14 mouse cellular contexts compared by ENCODE assay signal in genomic region chr2:93772765-93773085, GRCm38 (mm10). TPM values are rescaled to one million over a fixed set of nuclear protein-coding genes. Genes with fewer than 3 reads are reported as not detected.
DNase-seq lines count a peak whose midpoint lies in the region; ATAC-seq and TF ChIP-seq lines count a peak whose summit lies in the region.
"Had no signal": no experiment of that assay in that cellular context is flagged by ENCODE, and none has a peak within 500 bp of the region (broad histone marks: within the 10 kb centered on the region; RNA-seq: fewer than 3 reads in every experiment).

No protein-coding gene starts in this region.

- DNase-seq in kidney, adult 2 months, result no peak
- DNase-seq in embryonic facial prominence, embryonic 10.5 days (ENCODE audit: low spot score), result no peak
- DNase-seq in limb, embryonic 11.5 days (ENCODE audit: low spot score), result no peak
- DNase-seq in thymus, postnatal 25 days, result no peak
- DNase-seq: adrenal gland, adult 2 months; B cell, adult 2 months; cerebellum, adult 9-10 months; lung, postnatal 4 days had no signal

- 40% methylated on average over 4 of the region's 4 CpGs for WGBS in forebrain, embryonic 12.5 days
- 43% methylated on average over 4 of the region's 4 CpGs for WGBS in forebrain, embryonic 13.5 days
- 37% methylated on average over 4 of the region's 4 CpGs for WGBS in kidney, embryonic 15.5 days
- 39% methylated on average over 4 of the region's 4 CpGs for WGBS in kidney, adult 2 months
- 38% methylated on average over 4 of the region's 4 CpGs for WGBS in embryonic facial prominence, embryonic 10.5 days
- 7% methylated on average over 4 of the region's 4 CpGs for WGBS in limb, embryonic 11.5 days

- TF ChIP-seq CTCF in kidney, adult 2 months (conservative IDR thresholded peaks at IDR 0.05; ENCODE audit: insufficient read depth, insufficient read length, low read depth, low read length), result no peak

- H3K9ac ChIP-seq in forebrain, embryonic 12.5 days, result no peak overlapping the region
- H3K9ac ChIP-seq in forebrain, embryonic 13.5 days, result no peak overlapping the region
- H3K9ac ChIP-seq in kidney, embryonic 15.5 days, result no peak overlapping the region
- no peak overlapping the region for H3K9ac ChIP-seq in limb, embryonic 11.5 days (ENCODE audit: low read length)
- H3K9ac ChIP-seq: liver, embryonic 12.5 days; neural tube, embryonic 12.5 days had no signal

- 0 out of 2 replicates have a peak overlapping the region, but pooled peaks have one; percentile 26 for H3K27ac ChIP-seq in forebrain, embryonic 12.5 days
- H3K27ac ChIP-seq in forebrain, embryonic 13.5 days, result no peak overlapping the region
- H3K27ac ChIP-seq in kidney, embryonic 15.5 days, result peak overlapping the region; percentile 62
- H3K27ac ChIP-seq in kidney, adult 2 months (ENCODE audit: insufficient read depth, low read depth, low read length), result no peak overlapping the region
- H3K27ac ChIP-seq in embryonic facial prominence, embryonic 10.5 days (replicated peaks), result peak overlapping the region; percentile 80
- H3K27ac ChIP-seq in limb, embryonic 11.5 days (replicated peaks; ENCODE audit: low read depth, low read length), result peak overlapping the region; percentile 70
- H3K27ac ChIP-seq: liver, embryonic 12.5 days; neural tube, embryonic 12.5 days had no signal

- H3K4me2 ChIP-seq in forebrain, embryonic 12.5 days, result no peak overlapping the region
- no peak overlapping the region for H3K4me2 ChIP-seq in forebrain, embryonic 13.5 days
- H3K4me2 ChIP-seq in kidney, embryonic 15.5 days, result no peak overlapping the region
- H3K4me2 ChIP-seq in limb, embryonic 11.5 days (ENCODE audit: low read depth, severe bottlenecking), result no peak overlapping the region
- H3K4me2 ChIP-seq: liver, embryonic 12.5 days; neural tube, embryonic 12.5 days had no signal

- ATAC-seq in forebrain, embryonic 12.5 days (ENCODE audit: low FRiP score), result no peak
- ATAC-seq in forebrain, embryonic 13.5 days, result no peak
- ATAC-seq in kidney, embryonic 15.5 days (replicated peaks; ENCODE audit: low FRiP score), result no peak
- ATAC-seq in limb, embryonic 11.5 days (ENCODE audit: insufficient number of reproducible peaks, low FRiP score, low TSS enrichment, low read depth), result no peak; the same call in 1 of the 2 replicates
- ATAC-seq in megakaryocyte progenitor cell, adult 5-6 weeks (replicated peaks; ENCODE audit: poor library complexity), result no peak
- ATAC-seq: liver, embryonic 12.5 days had no signal

- no peak overlapping the region for H3K4me3 ChIP-seq in forebrain, embryonic 12.5 days (replicated peaks)
- no peak overlapping the region for H3K4me3 ChIP-seq in forebrain, embryonic 13.5 days
- H3K4me3 ChIP-seq in kidney, embryonic 15.5 days (replicated peaks), result no peak overlapping the region
- H3K4me3 ChIP-seq in kidney, adult 2 months (ENCODE audit: insufficient read depth, low read depth, low read length), result no peak overlapping the region
- H3K4me3 ChIP-seq in embryonic facial prominence, embryonic 10.5 days, result 0 out of 2 replicates have a peak overlapping the region, but pooled peaks have one; percentile 3
- H3K4me3 ChIP-seq in limb, embryonic 11.5 days (ENCODE audit: low read depth, low read length), result no peak overlapping the region
- H3K4me3 ChIP-seq: liver, embryonic 12.5 days; neural tube, embryonic 12.5 days had no signal

- peaks cover 19% of the 10 kb centered on the region for H3K4me1 ChIP-seq in forebrain, embryonic 12.5 days
- H3K4me1 ChIP-seq in forebrain, embryonic 13.5 days, result peaks cover 20% of the 10 kb centered on the region
- peaks cover 44% of the 10 kb centered on the region for H3K4me1 ChIP-seq in kidney, embryonic 15.5 days
- no peaks in the 10 kb centered on the region for H3K4me1 ChIP-seq in kidney, adult 2 months (ENCODE audit: control insufficient read depth, insufficient read depth, low read length)
- H3K4me1 ChIP-seq in embryonic facial prominence, embryonic 10.5 days, result peaks cover 81% of the 10 kb centered on the region
- peaks cover 26% of the 10 kb centered on the region for H3K4me1 ChIP-seq in limb, embryonic 11.5 days (ENCODE audit: control insufficient read depth, insufficient read depth, low read length)

- H3K36me3 ChIP-seq in forebrain, embryonic 12.5 days (replicated peaks), result no peaks in the 10 kb centered on the region
- H3K36me3 ChIP-seq in forebrain, embryonic 13.5 days (ENCODE audit: poor library complexity, severe bottlenecking), result peaks cover 10% of the 10 kb centered on the region; the same call in 1 of the 2 replicates
- peaks cover 7% of the 10 kb centered on the region; the same call in 1 of the 2 replicates for H3K36me3 ChIP-seq in kidney, embryonic 15.5 days
- no peaks in the 10 kb centered on the region for H3K36me3 ChIP-seq in kidney, adult 2 months (ENCODE audit: control insufficient read depth, insufficient read depth, low read length)
- peaks cover 10% of the 10 kb centered on the region for H3K36me3 ChIP-seq in embryonic facial prominence, embryonic 10.5 days (replicated peaks)
- no peaks in the 10 kb centered on the region for H3K36me3 ChIP-seq in limb, embryonic 11.5 days (ENCODE audit: control insufficient read depth, insufficient read depth, low read length)
- H3K36me3 ChIP-seq: neural tube, embryonic 12.5 days had no signal

- H3K9me3 ChIP-seq in forebrain, embryonic 12.5 days, result no peaks in the 10 kb centered on the region
- no peaks in the 10 kb centered on the region for H3K9me3 ChIP-seq in forebrain, embryonic 13.5 days (replicated peaks)
- no peaks in the 10 kb centered on the region for H3K9me3 ChIP-seq in kidney, embryonic 15.5 days (replicated peaks)
- H3K9me3 ChIP-seq in embryonic facial prominence, embryonic 10.5 days, result no peaks in the 10 kb centered on the region
- H3K9me3 ChIP-seq in limb, embryonic 11.5 days (ENCODE audit: control insufficient read depth, low read length), result no peaks in the 10 kb centered on the region
- H3K9me3 ChIP-seq: liver, embryonic 12.5 days; neural tube, embryonic 12.5 days had no signal

- H3K27me3 ChIP-seq in forebrain, embryonic 12.5 days, result no peaks in the 10 kb centered on the region
- no peaks in the 10 kb centered on the region for H3K27me3 ChIP-seq in forebrain, embryonic 13.5 days
- 0 out of 2 replicates have a peak, but pooled peaks cover 4% of the 10 kb centered on the region for H3K27me3 ChIP-seq in kidney, embryonic 15.5 days
- no peaks in the 10 kb centered on the region for H3K27me3 ChIP-seq in kidney, adult 2 months (replicated peaks; ENCODE audit: control insufficient read depth, insufficient read depth, low read length)
- no peaks in the 10 kb centered on the region; the same call in 1 of the 2 replicates for H3K27me3 ChIP-seq in embryonic facial prominence, embryonic 10.5 days (replicated peaks; ENCODE audit: low read depth, poor library complexity, severe bottlenecking)
- H3K27me3 ChIP-seq in limb, embryonic 11.5 days (ENCODE audit: control insufficient read depth, insufficient read depth, low read length), result peaks cover 2% of the 10 kb centered on the region; the same call in 1 of the 2 replicates
- H3K27me3 ChIP-seq: liver, embryonic 12.5 days; neural tube, embryonic 12.5 days had no signal

- no peak for TF ChIP-seq POLR2A in kidney, adult 2 months (IDR thresholded peaks at IDR 0.05; ENCODE audit: low read depth, low read length)

RNA-seq across cellular contexts. Expression of gene Ext2, which starts 49.6 kb away (rescaled TPM):
- polyA plus RNA-seq in forebrain, embryonic 12.5 days (2016; fragmentation: Nextera tagmentation; extraction: Ambion mirVana), result 68.8 and 69.2 TPM in 2 replicates
- 50.6 and 57.6 TPM in 2 replicates for polyA plus RNA-seq in forebrain, embryonic 13.5 days (2015; fragmentation: Nextera tagmentation; extraction: Ambion mirVana)
- 109 and 122 TPM in 2 replicates for polyA plus RNA-seq in kidney, embryonic 15.5 days (2015; fragmentation: Nextera tagmentation; extraction: Ambion mirVana)
- polyA plus RNA-seq in kidney, adult 2 months (2012; rRNA removed), result 46.5 and 50.7 TPM in 2 replicates
- 73.6 and 76.0 TPM in 2 replicates for polyA plus RNA-seq in embryonic facial prominence, embryonic 10.5 days (2016; fragmentation: Nextera tagmentation; extraction: Ambion mirVana)
- 69.8 and 75.1 TPM in 2 replicates for polyA plus RNA-seq in limb, embryonic 11.5 days (2014; fragmentation: Nextera tagmentation; extraction: Ambion mirVana)
- 40.6 and 41.3 TPM in 2 replicates for total RNA-seq in megakaryocyte progenitor cell, adult 5-6 weeks (2015)
- total RNA-seq in megakaryocyte progenitor cell, adult 5-6 weeks (2017), result 26.1 and 28.7 TPM in 2 replicates

Comparison
In these comparisons a context has a peak if more than half of its experiments do, and no peak if none do; other contexts are left out.
1. H3K27ac ChIP-seq: peak in forebrain, embryonic 12.5 days (single experiment), kidney, embryonic 15.5 days (single experiment), embryonic facial prominence, embryonic 10.5 days (single experiment) and limb, embryonic 11.5 days (single experiment); none in forebrain, embryonic 13.5 days (single experiment) and kidney, adult 2 months (single experiment).